Mouse (Mus musculus): ENCODE data around the gene Trim14. TPM values are rescaled to one million over a fixed set of nuclear protein-coding genes. Genes with fewer than 3 reads are reported as not detected.

Gene Trim14
- polyA plus RNA-seq, 1 experiment: 0.14 TPM

- no peak for TF ChIP-seq MYOG (IDR thresholded peaks at IDR 0.05; ENCODE audit: control insufficient read depth in 1 of 3, insufficient read depth in 1 of 3, insufficient read length in 2 of 3, low read depth in 2 of 3)
- TF ChIP-seq TCF3 (IDR thresholded peaks at IDR 0.05; ENCODE audit: insufficient read length, low read depth): no peak
- no peak for TF ChIP-seq TCF12 (IDR thresholded peaks at IDR 0.05; ENCODE audit: insufficient read depth, poor library complexity, severe bottlenecking)
- no peak for TF ChIP-seq SRF (IDR thresholded peaks at IDR 0.05; ENCODE audit: control insufficient read depth, insufficient read length, low read depth)
- no peak for TF ChIP-seq POLR2AphosphoS2 (IDR thresholded peaks at IDR 0.05; ENCODE audit: insufficient read length, low read depth)
- no peak for TF ChIP-seq POLR2A (IDR thresholded peaks at IDR 0.05; ENCODE audit: insufficient read length, low read depth)
- TF ChIP-seq MYOD1 (IDR thresholded peaks at IDR 0.05; ENCODE audit: control insufficient read depth in 1 of 3, insufficient read length in 2 of 3, low read depth in 2 of 3): no peak
- no peak for TF ChIP-seq CEBPB (IDR thresholded peaks at IDR 0.05; ENCODE audit: insufficient read depth, poor library complexity, severe bottlenecking)
- no peak for TF ChIP-seq MAX (IDR thresholded peaks at IDR 0.05; ENCODE audit: low read depth)
- TF ChIP-seq E2F4 (IDR thresholded peaks at IDR 0.05; ENCODE audit: insufficient read depth): no peak
- TF ChIP-seq REST (IDR thresholded peaks at IDR 0.05; ENCODE audit: insufficient read depth, insufficient read length): no peak
- no peak for TF ChIP-seq USF1 (IDR thresholded peaks at IDR 0.05; ENCODE audit: low read depth)
- H3K4me3 ChIP-seq: no peak overlapping the region
- peaks cover 11% of the 10 kb centered on the region for H3K27me3 ChIP-seq (ENCODE audit: control insufficient read depth, insufficient read depth, insufficient read length)
Measured at GRCm38 (mm10) chr4:46445237-46445945, 90.5 kb downstream of the Trim14 start.

More at GRCm38 (mm10) chr4:46445237-46445945, 90.5 kb downstream of the Trim14 start:
- Histone ChIP-seq H3K4me2 (ENCODE audit: low read depth) (no peak overlapping the region), H3K36me3 (ENCODE audit: control insufficient read depth, insufficient read depth) (no peaks in the 10 kb centered on the region), H3K79me2 (ENCODE audit: control insufficient read depth, insufficient read depth) (no peaks in the 10 kb centered on the region), H3ac (ENCODE audit: control insufficient read depth, insufficient read length) (no peak overlapping the region)

Other genes starting within 250 kb of the Trim14 start
- not detected for gene Foxe1, start 192.5 kb downstream of the Trim14 start, polyA plus RNA-seq (2012; fragmentation: generic; extraction: Trizol)
- gene Trmo, start 146.7 kb downstream of the Trim14 start, polyA plus RNA-seq (2012; fragmentation: generic; extraction: Trizol): 3.1 TPM
- not detected for gene Hemgn, start 122.6 kb downstream of the Trim14 start, polyA plus RNA-seq (2012; fragmentation: generic; extraction: Trizol)
- gene Anp32b, start 85.2 kb downstream of the Trim14 start, polyA plus RNA-seq (2012; fragmentation: generic; extraction: Trizol): 228 TPM
- 62.3 TPM for gene Nans, start 46.9 kb downstream of the Trim14 start, polyA plus RNA-seq (2012; fragmentation: generic; extraction: Trizol)
- 0.30 TPM for gene Coro2a, start 66.1 kb upstream of the Trim14 start, polyA plus RNA-seq (2012; fragmentation: generic; extraction: Trizol)
- gene Tbc1d2, start 114.1 kb upstream of the Trim14 start, polyA plus RNA-seq (2012; fragmentation: generic; extraction: Trizol): 0.20 TPM